Mouse (Mus musculus) olfactory bulb, adult 2 months (tissue): ENCODE measurements around the gene Hmx1. TPM values are rescaled to one million over a fixed set of nuclear protein-coding genes. Genes with fewer than 3 reads are reported as not detected.

Source experiments
- H3K27ac ChIP-seq: fragments of 200-500 bp; 2 replicates; pipeline ENCODE4 v1.5.1; 2012; ENCODE audit warnings: low read depth, low read length; ENCODE audit not compliant: insufficient read depth
- H3K4me1 ChIP-seq: fragments of 200-500 bp; 2 replicates; pipeline ENCODE4 v1.6.1; 2012; ENCODE audit warnings: low read length; ENCODE audit not compliant: control insufficient read depth, insufficient read depth
- H3K4me3 ChIP-seq: fragments of 200-500 bp; 2 replicates; pipeline ENCODE4 v1.5.1; 2012; ENCODE audit warnings: mild to moderate bottlenecking, low read depth, low read length, moderate library complexity; ENCODE audit not compliant: insufficient read depth
- CTCF ChIP-seq: fragments of 200-500 bp; IDR thresholded peaks from 2 replicates; pipeline ENCODE4 v1.5.1; 2012; ENCODE audit warnings: low read depth, mild to moderate bottlenecking, low read length, moderate library complexity; ENCODE audit not compliant: insufficient read depth
- POLR2A ChIP-seq: fragments of 200-500 bp; IDR thresholded peaks from 2 replicates; pipeline ENCODE4 v1.6.1; 2012; ENCODE audit warnings: mild to moderate bottlenecking, low read depth, low read length, moderate library complexity; ENCODE audit not compliant: insufficient read depth
- WGBS: fragments of 180-500 bp; shearing (Covaris S2); methylation state at CpG from one replicate; pipeline ENCODE4 v1.1.7; 2018; 5-methylcytosine and 5-hydroxymethylcytosine counted together
- polyA plus RNA-seq: library from polyadenylated mRNA; stranded (reverse); fragments of >200 nt; gene quantifications from 2 replicates; pipeline ENCODE4 v1.2.4, GENCODE M21; 2012; ENCODE audit warnings: low replicate concordance; ENCODE audit not compliant: missing spikeins, insufficient read depth, insufficient read length

The Hmx1 gene
- polyA plus RNA-seq, 1 experiment: not detected

- Histone ChIP-seq H3K4me3 (no peak overlapping the region), H3K4me1 (peaks cover 10% of the 10 kb centered on the region), H3K27ac (no peak overlapping the region)
- TF ChIP-seq CTCF (no peak), POLR2A (no peak)
- 2% methylated on average over 38 of the region's 38 CpGs for WGBS
Measured at GRCm38 (mm10) chr5:35387834-35388490, 946 bp upstream of the Hmx1 start.

- peaks cover 10% of the 10 kb centered on the region for H3K4me1 ChIP-seq
- TF ChIP-seq CTCF: no peak
- TF ChIP-seq POLR2A: no peak
- no peak overlapping the region for H3K4me3 ChIP-seq
- H3K27ac ChIP-seq: no peak overlapping the region
- WGBS: 8% methylated on average over 11 of the region's 11 CpGs
Measured at GRCm38 (mm10) chr5:35389441-35389840, 533 bp downstream of the Hmx1 start.

- Histone ChIP-seq H3K4me1 (peaks cover 10% of the 10 kb centered on the region), H3K27ac (no peak overlapping the region), H3K4me3 (no peak overlapping the region)
- WGBS: 22% methylated on average over 3 of the region's 3 CpGs
- TF ChIP-seq POLR2A: no peak
Measured at GRCm38 (mm10) chr5:35389915-35390314, 1.0 kb downstream of the Hmx1 start.

- Histone ChIP-seq H3K4me1 (peaks cover 10% of the 10 kb centered on the region), H3K27ac (no peak overlapping the region), H3K4me3 (no peak overlapping the region)
- no peak for TF ChIP-seq POLR2A
- TF ChIP-seq CTCF: no peak
- WGBS: 3% methylated on average over 22 of the region's 22 CpGs
Measured at GRCm38 (mm10) chr5:35390848-35391655, 2.1 kb downstream of the Hmx1 start.

GRCm38 (mm10) chr5:35391656-35392333, 2.9 kb downstream of the Hmx1 start:
- WGBS: under 1% methylated on average over 88 of the region's 88 CpGs
- no peak overlapping the region for H3K4me3 ChIP-seq
- H3K4me1 ChIP-seq: peaks cover 10% of the 10 kb centered on the region
- TF ChIP-seq CTCF (no peak), POLR2A (no peak)
- H3K27ac ChIP-seq: no peak overlapping the region

- Histone ChIP-seq H3K4me3 (no peak overlapping the region), H3K27ac (no peak overlapping the region), H3K4me1 (peaks cover 13% of the 10 kb centered on the region)
- TF ChIP-seq POLR2A (no peak), CTCF (no peak)
- WGBS: 1% methylated on average over 37 of the region's 37 CpGs
Measured at GRCm38 (mm10) chr5:35392334-35392695, 3.4 kb downstream of the Hmx1 start.

GRCm38 (mm10) chr5:35395566-35396440, 6.9 kb downstream of the Hmx1 start:
- 9% methylated on average over 9 of the region's 9 CpGs for WGBS
- Histone ChIP-seq H3K27ac (no peak overlapping the region), H3K4me1 (peaks cover 14% of the 10 kb centered on the region), H3K4me3 (no peak overlapping the region)
- no peak for TF ChIP-seq CTCF
- TF ChIP-seq POLR2A: no peak

GRCm38 (mm10) chr5:35396976-35397641, 8.2 kb downstream of the Hmx1 start:
- WGBS: 2% methylated on average over 57 of the region's 57 CpGs
- TF ChIP-seq CTCF (no peak), POLR2A (no peak)

More at GRCm38 (mm10) chr5:35396976-35397641, 8.2 kb downstream of the Hmx1 start:
- peaks cover 7% of the 10 kb centered on the region for H3K4me1 ChIP-seq
- H3K4me3 ChIP-seq: no peak overlapping the region
- H3K27ac ChIP-seq: no peak overlapping the region
